ENCODE assay signal across 28 mouse cellular contexts in genomic region chr10:109906413-109906785, GRCm38 (mm10).
DNase-seq lines count a peak whose midpoint lies in the region; ATAC-seq lines count a peak whose summit lies in the region.
"Had no signal": no experiment of that assay in that cellular context is flagged by ENCODE, and none has a peak within 500 bp of the region (broad histone marks: within the 10 kb centered on the region; RNA-seq: fewer than 3 reads in every experiment).

No protein-coding gene starts in this region.

- H3K4me1 ChIP-seq in heart, embryonic 11.5 days (ENCODE audit: control insufficient read depth, insufficient read depth, low read length): 0 out of 2 replicates have a peak, but pooled peaks cover 3% of the 10 kb centered on the region
- H3K4me1 ChIP-seq in intestine, embryonic 16.5 days (ENCODE audit: control insufficient read depth, insufficient read depth, low read length): 0 out of 2 replicates have a peak, but pooled peaks cover 2% of the 10 kb centered on the region
- H3K4me1 ChIP-seq: lung, embryonic 15.5 days; megakaryocyte, embryonic 14.5 days; midbrain, embryonic 12.5 days; neural tube, embryonic 12.5 days had no signal

- WGBS in heart, embryonic 11.5 days (ENCODE audit: insufficient replicate concordance): 18% methylated on average over 6 of the region's 6 CpGs
- WGBS in intestine, embryonic 16.5 days: 26% methylated on average over 6 of the region's 6 CpGs

- H3K4me2 ChIP-seq in heart, embryonic 11.5 days: peak overlapping the region; percentile 27; the same call in 1 of the 2 replicates
- 0 out of 2 replicates have a peak overlapping the region, but pooled peaks have one; percentile 8 for H3K4me2 ChIP-seq in intestine, embryonic 16.5 days (ENCODE audit: low read depth, low read length)
- H3K4me2 ChIP-seq: forebrain, embryonic 12.5 days; heart, embryonic 15.5 days; hindbrain, embryonic 14.5 days; limb, embryonic 13.5 days; liver, embryonic 11.5 days; lung, embryonic 15.5 days; midbrain, embryonic 12.5 days; neural tube, embryonic 12.5 days had no signal

- H3K27ac ChIP-seq in heart, embryonic 11.5 days (ENCODE audit: low read depth, low read length): no peak overlapping the region
- H3K27ac ChIP-seq in intestine, embryonic 16.5 days (ENCODE audit: low read length): no peak overlapping the region
- H3K27ac ChIP-seq: forebrain, embryonic 12.5 days; heart, adult 2 months; heart, embryonic 15.5 days; hindbrain, embryonic 14.5 days; limb, embryonic 13.5 days; lung, embryonic 15.5 days; midbrain, embryonic 12.5 days; neural tube, embryonic 12.5 days had no signal

- no peaks in the 10 kb centered on the region for H3K36me3 ChIP-seq in heart, embryonic 11.5 days (ENCODE audit: control insufficient read depth, insufficient read depth, low read length)
- no peaks in the 10 kb centered on the region for H3K36me3 ChIP-seq in intestine, embryonic 16.5 days (ENCODE audit: control insufficient read depth, insufficient read depth, low read length)
- H3K36me3 ChIP-seq: forebrain, embryonic 12.5 days; heart, embryonic 15.5 days; limb, embryonic 13.5 days; lung, embryonic 15.5 days; midbrain, embryonic 12.5 days; neural tube, embryonic 12.5 days had no signal

- no peak overlapping the region for H3K9ac ChIP-seq in heart, embryonic 11.5 days (ENCODE audit: low read depth, low read length)
- H3K9ac ChIP-seq in intestine, embryonic 16.5 days (ENCODE audit: low read depth, low read length): no peak overlapping the region
- H3K9ac ChIP-seq: forebrain, embryonic 12.5 days; forebrain, postnatal 0 days; heart, embryonic 15.5 days; hindbrain, embryonic 14.5 days; limb, embryonic 13.5 days; lung, embryonic 15.5 days; midbrain, embryonic 12.5 days; neural tube, embryonic 12.5 days had no signal

- H3K4me3 ChIP-seq in heart, embryonic 11.5 days (ENCODE audit: low read depth, low read length): no peak overlapping the region
- H3K4me3 ChIP-seq in intestine, embryonic 16.5 days (ENCODE audit: low read length): no peak overlapping the region
- H3K4me3 ChIP-seq: erythroblast, embryonic 14.5 days; forebrain, embryonic 12.5 days; heart, adult 2 months; heart, embryonic 15.5 days; limb, embryonic 13.5 days; lung, embryonic 15.5 days; megakaryocyte, embryonic 14.5 days; midbrain, embryonic 12.5 days; myocyte; neural tube, embryonic 12.5 days had no signal

- no peaks in the 10 kb centered on the region for H3K27me3 ChIP-seq in heart, embryonic 11.5 days (ENCODE audit: control insufficient read depth, insufficient read depth, low read length)
- no peaks in the 10 kb centered on the region for H3K27me3 ChIP-seq in intestine, embryonic 16.5 days (replicated peaks; ENCODE audit: control insufficient read depth, insufficient read depth, low read length)
- H3K27me3 ChIP-seq: forebrain, embryonic 12.5 days; heart, embryonic 15.5 days; limb, embryonic 13.5 days; lung, embryonic 15.5 days; megakaryocyte, embryonic 14.5 days; midbrain, embryonic 12.5 days; neural tube, embryonic 12.5 days had no signal

- ATAC-seq in heart, embryonic 11.5 days (replicated peaks; ENCODE audit: insufficient number of reproducible peaks, low FRiP score, low TSS enrichment): no peak
- ATAC-seq in intestine, embryonic 16.5 days: peak; percentile 35
- ATAC-seq: activated CD4-positive, CD25-positive, alpha-beta regulatory T cell, adult 4 months; forebrain, postnatal 0 days had no signal

- DNase-seq in heart, postnatal 36 days: no peak
- DNase-seq in MN1 (ENCODE audit: low spot score): peak; percentile 62
- DNase-seq in adipocyte (ENCODE audit: low spot score): peak; percentile 28
- no peak for DNase-seq in lung, postnatal 10 days
- DNase-seq: B cell, adult 2 months; cerebellum, adult 2 months; cerebellum, postnatal 14 days; embryo, embryonic 11 days; forebrain, postnatal 0 days; heart, adult 2 months; kidney, adult 8-10 months; kidney, postnatal 14 days; layer of hippocampus, adult 9-11 months; lung, postnatal 4 days had no signal

- intact Hi-C loops in heart, postnatal 36 days (cut with DNase I): no loop called here

- H3K9me3 ChIP-seq in heart, embryonic 11.5 days (replicated peaks; ENCODE audit: control insufficient read depth, low read length): no peaks in the 10 kb centered on the region
- no peaks in the 10 kb centered on the region for H3K9me3 ChIP-seq in intestine, embryonic 16.5 days (ENCODE audit: control insufficient read depth, low read length)
- H3K9me3 ChIP-seq: forebrain, embryonic 12.5 days; heart, embryonic 15.5 days; limb, embryonic 13.5 days; lung, embryonic 15.5 days; midbrain, embryonic 12.5 days; neural tube, embryonic 12.5 days had no signal

Comparison
In these comparisons a context has a peak if more than half of its experiments do, and no peak if none do; other contexts are left out.
1. DNase-seq: peak in MN1 (single experiment) and adipocyte (single experiment); none in heart, postnatal 36 days (0 of 2) and lung, postnatal 10 days (single experiment).